In genomic region chr13:34089358-34089757, GRCm38 (mm10) we compare ENCODE assay signal across 11 mouse cellular contexts. TPM values are rescaled to one million over a fixed set of nuclear protein-coding genes. Genes with fewer than 3 reads are reported as not detected.
A peak's percentile ranks its signal among the peaks of the same experiment; 100 is the strongest.
DNase-seq lines count a peak whose midpoint lies in the region; ATAC-seq and TF ChIP-seq lines count a peak whose summit lies in the region.
"Had no signal": no experiment of that assay in that cellular context is flagged by ENCODE, and none has a peak within 500 bp of the region (broad histone marks: within the 10 kb centered on the region; RNA-seq: fewer than 3 reads in every experiment).

No protein-coding gene starts in this region.

- peaks cover 6% of the 10 kb centered on the region for H3K4me1 ChIP-seq in intestine, embryonic 14.5 days (replicated peaks; ENCODE audit: control insufficient read depth, insufficient read depth, low read length)
- no peaks in the 10 kb centered on the region for H3K4me1 ChIP-seq in intestine, embryonic 15.5 days (replicated peaks)
- H3K4me1 ChIP-seq in brown adipose tissue, adult 24 weeks (ENCODE audit: control insufficient read depth, insufficient read depth, insufficient read length, low read length), result peaks cover 5% of the 10 kb centered on the region; the same call in 1 of the 2 replicates
- peaks cover 29% of the 10 kb centered on the region for H3K4me1 ChIP-seq in hindbrain, embryonic 12.5 days
- peaks cover 21% of the 10 kb centered on the region for H3K4me1 ChIP-seq in midbrain, postnatal 0 days (ENCODE audit: insufficient read depth, low read length)

- no peak overlapping the region for H3K4me3 ChIP-seq in intestine, embryonic 14.5 days (ENCODE audit: low read depth, low read length)
- H3K4me3 ChIP-seq in intestine, embryonic 15.5 days (replicated peaks), result no peak overlapping the region
- no peak overlapping the region for H3K4me3 ChIP-seq in brown adipose tissue, adult 24 weeks (ENCODE audit: insufficient read depth, low read depth, low read length)
- no peak overlapping the region for H3K4me3 ChIP-seq in hindbrain, embryonic 12.5 days
- H3K4me3 ChIP-seq in midbrain, postnatal 0 days (ENCODE audit: low read depth, low read length), result no peak overlapping the region
- H3K4me3 ChIP-seq in left cerebral cortex, adult 2 months, result no peak overlapping the region

- H3K27me3 ChIP-seq in intestine, embryonic 14.5 days (replicated peaks; ENCODE audit: control insufficient read depth, insufficient read depth, low read length), result no peaks in the 10 kb centered on the region
- no peaks in the 10 kb centered on the region for H3K27me3 ChIP-seq in intestine, embryonic 15.5 days (replicated peaks)
- H3K27me3 ChIP-seq in hindbrain, embryonic 12.5 days, result no peaks in the 10 kb centered on the region
- H3K27me3 ChIP-seq in midbrain, postnatal 0 days (ENCODE audit: insufficient read depth, low read length), result no peaks in the 10 kb centered on the region

- no peaks in the 10 kb centered on the region for H3K9me3 ChIP-seq in intestine, embryonic 14.5 days (ENCODE audit: control insufficient read depth, low read length)
- no peaks in the 10 kb centered on the region for H3K9me3 ChIP-seq in intestine, embryonic 15.5 days
- no peaks in the 10 kb centered on the region for H3K9me3 ChIP-seq in hindbrain, embryonic 12.5 days (replicated peaks)
- H3K9me3 ChIP-seq in midbrain, postnatal 0 days (ENCODE audit: low read length), result no peaks in the 10 kb centered on the region

- ATAC-seq in intestine, embryonic 14.5 days (replicated peaks; ENCODE audit: low FRiP score, low TSS enrichment, low read depth), result no peak
- no peak for ATAC-seq in intestine, embryonic 15.5 days
- no peak for ATAC-seq in hindbrain, embryonic 12.5 days (ENCODE audit: low FRiP score)
- ATAC-seq in midbrain, postnatal 0 days (ENCODE audit: low FRiP score), result no peak

- 0 out of 2 replicates have a peak overlapping the region, but pooled peaks have one; percentile 11 for H3K4me2 ChIP-seq in intestine, embryonic 14.5 days (ENCODE audit: low read length)
- no peak overlapping the region for H3K4me2 ChIP-seq in intestine, embryonic 15.5 days (replicated peaks)
- H3K4me2 ChIP-seq in hindbrain, embryonic 12.5 days (replicated peaks), result 0 out of 2 replicates have a peak overlapping the region, but pooled peaks have one; percentile 36
- peak overlapping the region; percentile 21; the same call in 1 of the 2 replicates for H3K4me2 ChIP-seq in midbrain, postnatal 0 days (ENCODE audit: low read depth, low read length, poor library complexity, severe bottlenecking)
- H3K4me2 ChIP-seq: heart, embryonic 11.5 days had no signal

- no peak overlapping the region for H3K9ac ChIP-seq in intestine, embryonic 14.5 days (ENCODE audit: low read length)
- no peak overlapping the region for H3K9ac ChIP-seq in intestine, embryonic 15.5 days
- 0 out of 2 replicates have a peak overlapping the region, but pooled peaks have one; percentile 19 for H3K9ac ChIP-seq in hindbrain, embryonic 12.5 days
- H3K9ac ChIP-seq in midbrain, postnatal 0 days (replicated peaks; ENCODE audit: low read length, poor library complexity, severe bottlenecking), result no peak overlapping the region

- DNase-seq in intestine, embryonic 14.5 days (ENCODE audit: low spot score), result no peak
- DNase-seq in midbrain, postnatal 0 days (ENCODE audit: low spot score), result no peak
- no peak for DNase-seq in c-Kit-positive CD71-positive TER-119-positive erythroid progenitor cells, embryonic 14.5 days (ENCODE audit: low spot score)
- DNase-seq in left cerebral cortex, adult 2 months (ENCODE audit: extremely low spot score in 1 of 2, low spot score in 2 of 2), result no peak
- no peak for DNase-seq in retina, embryonic 14.5 days (ENCODE audit: low spot score)
- DNase-seq: right cerebral cortex, postnatal 14 days had no signal

- intact Hi-C loops in left cerebral cortex, adult 2 months (cut with DNase I), result no loop called here

- H3K36me3 ChIP-seq in intestine, embryonic 14.5 days (ENCODE audit: control insufficient read depth, insufficient read depth, low read length), result no peaks in the 10 kb centered on the region
- no peaks in the 10 kb centered on the region for H3K36me3 ChIP-seq in intestine, embryonic 15.5 days
- no peaks in the 10 kb centered on the region for H3K36me3 ChIP-seq in hindbrain, embryonic 12.5 days
- no peaks in the 10 kb centered on the region for H3K36me3 ChIP-seq in midbrain, postnatal 0 days (ENCODE audit: insufficient read depth, low read length)

- WGBS in intestine, embryonic 14.5 days, result 28% methylated on average over 3 of the region's 3 CpGs
- 37% methylated on average over 3 of the region's 3 CpGs for WGBS in intestine, embryonic 15.5 days
- 38% methylated on average over 3 of the region's 3 CpGs for WGBS in hindbrain, embryonic 12.5 days
- 10% methylated on average over 3 of the region's 3 CpGs for WGBS in midbrain, postnatal 0 days

- peak overlapping the region; percentile 54 for H3K27ac ChIP-seq in intestine, embryonic 14.5 days (ENCODE audit: low read depth)
- H3K27ac ChIP-seq in intestine, embryonic 15.5 days, result no peak overlapping the region
- H3K27ac ChIP-seq in brown adipose tissue, adult 24 weeks (replicated peaks; ENCODE audit: low read depth, low read length), result peak overlapping the region; percentile 41; the same call in 1 of the 2 replicates
- H3K27ac ChIP-seq in hindbrain, embryonic 12.5 days, result peak overlapping the region; percentile 83
- H3K27ac ChIP-seq in midbrain, postnatal 0 days (ENCODE audit: low read depth, low read length), result peak overlapping the region; percentile 80
- H3K27ac ChIP-seq in left cerebral cortex, adult 2 months, result no peak overlapping the region
- H3K27ac ChIP-seq: kidney, postnatal 0 days had no signal

- TF ChIP-seq CTCF in midbrain, postnatal 0 days (IDR thresholded peaks at IDR 0.05), result no peak
- TF ChIP-seq CTCF in left cerebral cortex, adult 2 months (IDR thresholded peaks at IDR 0.05), result no peak

RNA-seq across cellular contexts. Expression of gene Tubb2a, which starts 11.6 kb away (rescaled TPM):
- 200 and 219 TPM in 2 replicates for polyA plus RNA-seq in intestine, embryonic 14.5 days (2014; fragmentation: Nextera tagmentation; extraction: Ambion mirVana)
- polyA plus RNA-seq in intestine, embryonic 15.5 days (2015; fragmentation: Nextera tagmentation; extraction: Ambion mirVana), result 170 TPM in 2 replicates
- 21.2 and 76.9 TPM in 2 replicates for polyA plus RNA-seq in brown adipose tissue, adult 24 weeks (2012; ENCODE audit: insufficient read depth, insufficient read length, missing spikeins)
- 785 and 845 TPM in 2 replicates for polyA plus RNA-seq in hindbrain, embryonic 12.5 days (2016; fragmentation: Nextera tagmentation; extraction: Ambion mirVana)
- total RNA-seq in midbrain, postnatal 0 days (2014; rRNA removed), result 5,907 and 6,629 TPM in 2 replicates
- 4,276 and 4,687 TPM in 2 replicates for polyA plus RNA-seq in midbrain, postnatal 0 days (2015; fragmentation: Nextera tagmentation; extraction: Ambion mirVana)
- total RNA-seq in left cerebral cortex, adult 2 months (2021), result 100 to 1,000 TPM; 768 to 774 TPM

RNA-seq across cellular contexts. Expression of gene Tubb2b, which starts 40.9 kb away (rescaled TPM):
- 35.5 and 41.5 TPM in 2 replicates for polyA plus RNA-seq in intestine, embryonic 14.5 days (2014; fragmentation: Nextera tagmentation; extraction: Ambion mirVana)
- 33.5 and 34.2 TPM in 2 replicates for polyA plus RNA-seq in intestine, embryonic 15.5 days (2015; fragmentation: Nextera tagmentation; extraction: Ambion mirVana)
- 1.0 and 1.7 TPM in 2 replicates for polyA plus RNA-seq in brown adipose tissue, adult 24 weeks (2012; ENCODE audit: insufficient read depth, insufficient read length, missing spikeins)
- 363 and 373 TPM in 2 replicates for polyA plus RNA-seq in hindbrain, embryonic 12.5 days (2016; fragmentation: Nextera tagmentation; extraction: Ambion mirVana)
- 4,904 and 4,995 TPM in 2 replicates for total RNA-seq in midbrain, postnatal 0 days (2014; rRNA removed)
- polyA plus RNA-seq in midbrain, postnatal 0 days (2015; fragmentation: Nextera tagmentation; extraction: Ambion mirVana), result 937 and 994 TPM in 2 replicates
- 100 to 1,000 TPM; 153 to 177 TPM for total RNA-seq in left cerebral cortex, adult 2 months (2021)

RNA-seq across cellular contexts. Expression of gene Bphl, which starts 52.0 kb away (rescaled TPM):
- 40.4 TPM in 2 replicates for polyA plus RNA-seq in intestine, embryonic 14.5 days (2014; fragmentation: Nextera tagmentation; extraction: Ambion mirVana)
- polyA plus RNA-seq in intestine, embryonic 15.5 days (2015; fragmentation: Nextera tagmentation; extraction: Ambion mirVana), result 57.6 and 60.4 TPM in 2 replicates
- polyA plus RNA-seq in brown adipose tissue, adult 24 weeks (2012; ENCODE audit: insufficient read depth, insufficient read length, missing spikeins), result 97.8 and 143 TPM in 2 replicates
- 34.4 and 44.0 TPM in 2 replicates for polyA plus RNA-seq in hindbrain, embryonic 12.5 days (2016; fragmentation: Nextera tagmentation; extraction: Ambion mirVana)
- 37.0 and 42.7 TPM in 2 replicates for total RNA-seq in midbrain, postnatal 0 days (2014; rRNA removed)
- 46.4 and 47.7 TPM in 2 replicates for polyA plus RNA-seq in midbrain, postnatal 0 days (2015; fragmentation: Nextera tagmentation; extraction: Ambion mirVana)
- total RNA-seq in left cerebral cortex, adult 2 months (2021), result 10 to 100 TPM; 41.8 to 45.8 TPM

Comparison
In these comparisons a context has a peak if more than half of its experiments do, and no peak if none do; other contexts are left out.
1. H3K27ac ChIP-seq: peak in intestine, embryonic 14.5 days (single experiment), brown adipose tissue, adult 24 weeks (single experiment), hindbrain, embryonic 12.5 days (single experiment) and midbrain, postnatal 0 days (single experiment); none in intestine, embryonic 15.5 days (single experiment) and left cerebral cortex, adult 2 months (single experiment).
2. RNA of gene Tubb2b, which starts 40.9 kb away (polyA plus RNA-seq): 937 to 994 TPM in midbrain, postnatal 0 days, 363 to 373 TPM in hindbrain, embryonic 12.5 days, 35.5 to 41.5 TPM in intestine, embryonic 14.5 days and 33.5 to 34.2 TPM in intestine, embryonic 15.5 days; 1.0 to 1.7 TPM in brown adipose tissue, adult 24 weeks; every median in the first group is over 10 times any median in the second.